Mouse (Mus musculus): ENCODE results near the gene Slc10a7. TPM values are rescaled to one million over a fixed set of nuclear protein-coding genes. Genes with fewer than 3 reads are reported as not detected.

The Slc10a7 gene
- total and polyA plus RNA-seq, 3 experiments = 13.7 to 27.3 TPM; not detected in 1

DNA sequence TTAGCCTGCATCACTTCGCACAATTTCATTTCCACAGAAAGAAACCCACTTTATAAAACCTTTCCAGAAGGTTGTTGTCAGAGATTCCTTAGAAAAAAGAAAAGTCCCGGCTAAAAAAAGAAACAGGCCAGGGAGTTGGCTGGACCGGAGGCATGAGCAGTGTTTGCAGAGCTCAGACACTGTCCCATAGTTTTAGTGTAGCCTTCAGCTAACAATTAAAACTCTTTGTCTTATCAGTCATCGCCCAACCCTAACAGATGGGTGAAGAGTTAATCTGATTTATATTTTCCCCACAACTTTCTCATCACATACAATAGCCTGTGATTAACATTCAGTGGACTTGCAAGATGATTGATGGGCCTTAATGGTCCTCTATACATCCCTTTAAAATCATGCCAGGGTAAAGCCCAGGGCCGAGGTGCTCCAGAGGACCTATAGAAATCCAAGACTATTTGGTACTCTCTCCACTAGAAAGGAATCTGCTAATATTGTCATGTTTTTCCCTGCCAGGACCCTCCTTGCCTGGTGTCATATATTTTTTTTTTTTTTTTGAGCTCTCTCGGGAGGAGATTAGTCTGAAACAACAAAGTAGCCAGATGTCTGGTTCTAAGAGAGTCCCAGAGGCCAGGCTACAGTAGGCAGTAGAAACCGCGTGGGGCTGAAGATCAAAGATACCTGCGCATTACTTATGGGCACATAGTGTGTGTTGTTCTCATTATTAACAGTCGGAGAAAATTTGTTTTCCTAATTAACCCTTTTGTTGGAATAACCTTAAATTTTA, 41.0 kb downstream of the Slc10a7 start:
- Histone ChIP-seq H3K27me3 (ENCODE audit: control insufficient read depth in 1 of 2, insufficient read depth in 2 of 2, low read length in 2 of 2) (no peaks in the 10 kb centered on the region), H3K79me2 (ENCODE audit: control insufficient read depth, insufficient read depth, low read length, poor library complexity) (no peaks in the 10 kb centered on the region), H3K9me3 (replicated peaks; ENCODE audit: insufficient read depth, low read length) (no peaks in the 10 kb centered on the region), H3K9ac (ENCODE audit: control insufficient read depth, low read depth, low read length, poor library complexity, severe bottlenecking) (no peak overlapping the region), H3K4me3 (ENCODE audit: control insufficient read depth in 1 of 2, insufficient read depth in 1 of 2, low read depth in 2 of 2, low read length in 2 of 2) (no peak overlapping the region), H3K4me1 (ENCODE audit: control insufficient read depth in 1 of 2, insufficient read depth in 2 of 2, low read length in 2 of 2) (no peaks in the 10 kb centered on the region), H3K27ac (ENCODE audit: control insufficient read depth, low read depth, low read length) (no peak overlapping the region), H3K36me3 (ENCODE audit: control insufficient read depth in 1 of 2, insufficient read depth in 2 of 2, low read length in 2 of 2) (peaks cover 0 to 3% of the 10 kb centered on the region in 2 experiments; a peak in 1 of 4 replicates)
- no peak for DNase-seq (ENCODE audit: low read depth, low spot score)
- TF ChIP-seq POLR2AphosphoS2 (IDR thresholded peaks at IDR 0.05; ENCODE audit: low read length) = no peak
- no peak for TF ChIP-seq EP300 (IDR thresholded peaks at IDR 0.05; ENCODE audit: low read depth in 1 of 2, low read length in 2 of 2)
- no peak for TF ChIP-seq POLR2AphosphoS5 (IDR thresholded peaks at IDR 0.05; ENCODE audit: borderline replicate concordance, low read depth, low read length)
- no peak for TF ChIP-seq MYB (IDR thresholded peaks at IDR 0.05; ENCODE audit: low read depth, low read length)
- no peak for TF ChIP-seq TAL1 (IDR thresholded peaks at IDR 0.05; ENCODE audit: low read length)
- TF ChIP-seq MEF2A (IDR thresholded peaks at IDR 0.05; ENCODE audit: extremely low read depth, insufficient replicate concordance, low read depth, low read length, poor library complexity, severe bottlenecking) = no peak
- TF ChIP-seq GABPA (IDR thresholded peaks at IDR 0.05; ENCODE audit: low read depth, low read length) = no peak
- no peak for TF ChIP-seq MAX (IDR thresholded peaks at IDR 0.05; ENCODE audit: low read length)
- no peak for TF ChIP-seq ETS1 (IDR thresholded peaks at IDR 0.05; ENCODE audit: low read depth, low read length)
- TF ChIP-seq NRF1 (IDR thresholded peaks at IDR 0.05; ENCODE audit: insufficient read depth, low read depth, low read length, poor library complexity, severe bottlenecking) = no peak
- no peak for TF ChIP-seq ZNF384 (IDR thresholded peaks at IDR 0.05; ENCODE audit: low read depth, low read length)
- no peak for TF ChIP-seq CHD2 (IDR thresholded peaks at IDR 0.05; ENCODE audit: low read length)
- no peak for TF ChIP-seq HCFC1 (IDR thresholded peaks at IDR 0.05; ENCODE audit: low read depth, low read length)

DNA sequence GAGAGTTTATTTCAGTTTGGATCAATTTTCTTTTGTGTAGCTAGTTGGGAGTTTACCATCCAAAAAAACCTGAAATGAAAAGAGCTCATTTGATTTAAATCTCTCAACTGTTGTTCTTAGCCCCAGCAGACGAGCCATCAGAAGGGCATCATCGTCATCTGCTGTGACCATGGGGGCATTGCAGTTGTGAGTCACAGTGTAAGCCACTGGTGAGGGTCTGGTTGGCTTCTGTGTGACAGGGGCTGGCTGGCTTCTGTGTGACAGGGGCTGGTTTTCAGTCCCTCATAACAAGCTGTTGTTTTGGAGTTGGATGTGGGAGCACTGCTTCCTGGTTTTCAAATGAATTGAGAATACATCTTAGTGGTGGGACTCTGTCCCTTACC, 41.6 kb downstream of the Slc10a7 start:
- Histone ChIP-seq H3K27me3 (ENCODE audit: control insufficient read depth in 1 of 2, insufficient read depth in 2 of 2, low read length in 2 of 2) (no peaks in the 10 kb centered on the region), H3K27ac (ENCODE audit: control insufficient read depth, low read depth, low read length) (no peak overlapping the region), H3K9ac (ENCODE audit: control insufficient read depth, low read depth, low read length, poor library complexity, severe bottlenecking) (no peak overlapping the region), H3K79me2 (ENCODE audit: control insufficient read depth, insufficient read depth, low read length, poor library complexity) (no peaks in the 10 kb centered on the region), H3K36me3 (ENCODE audit: control insufficient read depth in 1 of 2, insufficient read depth in 2 of 2, low read length in 2 of 2) (peaks cover 0 to 3% of the 10 kb centered on the region in 2 experiments; a peak in 1 of 4 replicates), H3K4me3 (ENCODE audit: control insufficient read depth in 1 of 2, insufficient read depth in 1 of 2, low read depth in 2 of 2, low read length in 2 of 2) (no peak overlapping the region), H3K4me1 (ENCODE audit: control insufficient read depth in 1 of 2, insufficient read depth in 2 of 2, low read length in 2 of 2) (no peaks in the 10 kb centered on the region), H3K9me3 (replicated peaks; ENCODE audit: insufficient read depth, low read length) (no peaks in the 10 kb centered on the region)
- no peak for DNase-seq (ENCODE audit: low read depth, low spot score)
- no peak for TF ChIP-seq UBTF (IDR thresholded peaks at IDR 0.05; ENCODE audit: borderline replicate concordance, insufficient read depth, low read depth, low read length)
- no peak for TF ChIP-seq EP300 (IDR thresholded peaks at IDR 0.05; ENCODE audit: low read depth in 1 of 2, low read length in 2 of 2)
- no peak for TF ChIP-seq MAFK (IDR thresholded peaks at IDR 0.05; ENCODE audit: borderline replicate concordance, low read depth, low read length)
- TF ChIP-seq E2F4 (IDR thresholded peaks at IDR 0.05; ENCODE audit: borderline replicate concordance, low read depth, low read length) = no peak
- no peak for TF ChIP-seq CTCF (IDR thresholded peaks at IDR 0.05 in 2 of 3, conservative IDR thresholded peaks at IDR 0.05 in 1 of 3; ENCODE audit: control insufficient read depth in 1 of 3, insufficient read depth in 1 of 3, low read depth in 2 of 3, low read length in 3 of 3, poor library complexity in 1 of 3, severe bottlenecking in 1 of 3)
- no peak for TF ChIP-seq TCF12 (IDR thresholded peaks at IDR 0.05; ENCODE audit: low read depth, low read length)

All from MEL (cell line).